Mouse (Mus musculus): ENCODE measurements around the gene Gch1.

GRCm38 (mm10) chr14:47111341-47111740 is 77.9 kb downstream of the Gch1 start:
- TF ChIP-seq CTCF (IDR thresholded peaks at IDR 0.05; ENCODE audit: low read depth) (no peak), EP300 (optimal IDR thresholded peaks at IDR 0.05) (no peak)
